Mouse (Mus musculus) CD4-positive, CD25-positive, alpha-beta regulatory T cell, adult 9 weeks (primary cell): Measurements from ENCODE around the gene Adgb. TPM values are rescaled to one million over a fixed set of nuclear protein-coding genes. Genes with fewer than 3 reads are reported as not detected.

Source experiments
- polyA plus RNA-seq: library from polyadenylated mRNA; unstranded; fragments of 100-300 nt; shearing (Covaris generic); gene quantifications from one replicate; pipeline ENCODE4 v1.2.1, GENCODE M21; 2017

Adgb gene
- 0.10 TPM for polyA plus RNA-seq

GRCm38 (mm10) chr10:10471961-10472610 is at the start of gene Adgb:
Gene Adgb, minus strand, starts transcription at chr10:10472326.

Other genes with a start within 250 kb of the Adgb start
- 11.1 TPM for gene Rab32, start 85.9 kb upstream of the Adgb start, polyA plus RNA-seq
- not detected for gene Gm10944, start 209.0 kb upstream of the Adgb start, polyA plus RNA-seq